Mouse (Mus musculus): ENCODE results near the gene Cd248. TPM values are rescaled to one million over a fixed set of nuclear protein-coding genes. Genes with fewer than 3 reads are reported as not detected.

Gene Cd248
- polyA plus RNA-seq (2011; ENCODE audit: insufficient read depth, insufficient read length, low read depth, missing spikeins), result 3.1 and 3.7 TPM in 2 replicates

DNA sequence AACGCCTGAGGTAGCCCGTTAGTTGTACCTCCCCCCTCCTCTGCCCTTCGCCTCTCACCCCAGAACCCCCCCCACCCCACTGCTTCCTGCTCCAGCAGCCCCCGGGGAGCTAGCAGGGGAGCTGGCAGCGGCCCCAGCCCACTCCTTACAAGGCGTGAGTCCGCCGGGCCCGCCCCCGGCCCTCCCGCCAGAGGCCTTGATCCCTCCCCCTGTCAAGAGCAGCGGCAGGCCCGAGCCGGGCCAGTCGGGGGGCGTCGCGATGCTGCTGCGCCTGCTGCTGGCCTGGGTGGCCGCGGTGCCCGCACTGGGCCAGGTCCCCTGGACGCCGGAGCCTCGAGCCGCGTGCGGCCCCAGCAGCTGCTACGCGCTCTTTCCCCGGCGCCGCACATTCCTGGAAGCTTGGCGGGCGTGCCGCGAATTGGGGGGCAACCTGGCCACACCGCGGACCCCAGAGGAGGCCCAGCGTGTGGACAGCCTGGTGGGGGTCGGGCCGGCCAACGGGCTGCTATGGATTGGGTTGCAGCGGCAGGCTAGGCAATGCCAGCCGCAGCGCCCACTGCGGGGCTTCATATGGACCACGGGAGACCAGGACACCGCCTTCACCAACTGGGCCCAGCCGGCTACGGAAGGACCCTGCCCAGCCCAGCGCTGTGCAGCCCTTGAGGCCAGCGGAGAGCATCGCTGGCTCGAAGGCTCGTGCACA, at the start of gene Cd248:
Gene Cd248, plus strand, starts transcription at position 212 of the 703 bp plus-strand sequence.
- Histone ChIP-seq H3K27me3 (ENCODE audit: control insufficient read depth, insufficient read depth, low read length, poor library complexity, severe bottlenecking) (no peaks in the 10 kb centered on the region), H3K9ac (ENCODE audit: low read depth, poor library complexity, severe bottlenecking) (peak within 1 kb of the TSS; percentile 33), H3K4me3 (ENCODE audit: low read depth, low read length) (peak within 1 kb of the TSS; percentile 39), H3K36me3 (ENCODE audit: control insufficient read depth, insufficient read depth, low read length, poor library complexity, severe bottlenecking) (no peaks in the 10 kb centered on the region), H3K4me1 (ENCODE audit: control insufficient read depth, insufficient read depth, low read length) (peaks cover 6% of the 10 kb centered on the region), H3K9me3 (replicated peaks; ENCODE audit: control insufficient read depth, insufficient read depth, low read length, poor library complexity, severe bottlenecking) (no peaks in the 10 kb centered on the region), H3K27ac (ENCODE audit: insufficient read depth, low read length) (no peak within 1 kb of the TSS)
- TF ChIP-seq POLR2A (IDR thresholded peaks at IDR 0.05; ENCODE audit: insufficient read depth, low read length) (no peak), EP300 (IDR thresholded peaks at IDR 0.05; ENCODE audit: insufficient read depth, low read depth, low read length) (no peak), CTCF (IDR thresholded peaks at IDR 0.05; ENCODE audit: low read depth, low read length) (no peak)

GRCm38 (mm10) chr19:5018191-5018590, 49.7 kb upstream of the Cd248 start:
- H3K27me3 ChIP-seq (ENCODE audit: control insufficient read depth, insufficient read depth, low read length, poor library complexity, severe bottlenecking), result no peaks in the 10 kb centered on the region
- no peaks in the 10 kb centered on the region for H3K36me3 ChIP-seq (ENCODE audit: control insufficient read depth, insufficient read depth, low read length, poor library complexity, severe bottlenecking)
- H3K9me3 ChIP-seq (replicated peaks; ENCODE audit: control insufficient read depth, insufficient read depth, low read length, poor library complexity, severe bottlenecking), result no peaks in the 10 kb centered on the region
- peaks cover 1% of the 10 kb centered on the region for H3K4me1 ChIP-seq (ENCODE audit: control insufficient read depth, insufficient read depth, low read length)
- TF ChIP-seq EP300 (IDR thresholded peaks at IDR 0.05; ENCODE audit: insufficient read depth, low read depth, low read length), result no peak
- no peak for TF ChIP-seq CTCF (IDR thresholded peaks at IDR 0.05; ENCODE audit: low read depth, low read length)
- no peak for TF ChIP-seq POLR2A (IDR thresholded peaks at IDR 0.05; ENCODE audit: insufficient read depth, low read length)
- H3K9ac ChIP-seq (ENCODE audit: low read depth, poor library complexity, severe bottlenecking), result peak overlapping the region; percentile 67
- 0 out of 2 replicates have a peak overlapping the region, but pooled peaks have one; percentile 32 for H3K27ac ChIP-seq (ENCODE audit: insufficient read depth, low read length)
- H3K4me3 ChIP-seq (ENCODE audit: low read depth, low read length), result no peak overlapping the region

- Histone ChIP-seq H3K4me1 (ENCODE audit: control insufficient read depth, insufficient read depth, low read length) (peaks cover 1% of the 10 kb centered on the region), H3K27me3 (ENCODE audit: control insufficient read depth, insufficient read depth, low read length, poor library complexity, severe bottlenecking) (no peaks in the 10 kb centered on the region), H3K27ac (ENCODE audit: insufficient read depth, low read length) (no peak overlapping the region), H3K36me3 (ENCODE audit: control insufficient read depth, insufficient read depth, low read length, poor library complexity, severe bottlenecking) (no peaks in the 10 kb centered on the region), H3K4me3 (ENCODE audit: low read depth, low read length) (no peak overlapping the region), H3K9ac (ENCODE audit: low read depth, poor library complexity, severe bottlenecking) (no peak overlapping the region), H3K9me3 (replicated peaks; ENCODE audit: control insufficient read depth, insufficient read depth, low read length, poor library complexity, severe bottlenecking) (no peaks in the 10 kb centered on the region)
- no peak for TF ChIP-seq EP300 (IDR thresholded peaks at IDR 0.05; ENCODE audit: insufficient read depth, low read depth, low read length)
Observed at GRCm38 (mm10) chr19:5021416-5021815, 46.5 kb upstream of the Cd248 start.

DNA sequence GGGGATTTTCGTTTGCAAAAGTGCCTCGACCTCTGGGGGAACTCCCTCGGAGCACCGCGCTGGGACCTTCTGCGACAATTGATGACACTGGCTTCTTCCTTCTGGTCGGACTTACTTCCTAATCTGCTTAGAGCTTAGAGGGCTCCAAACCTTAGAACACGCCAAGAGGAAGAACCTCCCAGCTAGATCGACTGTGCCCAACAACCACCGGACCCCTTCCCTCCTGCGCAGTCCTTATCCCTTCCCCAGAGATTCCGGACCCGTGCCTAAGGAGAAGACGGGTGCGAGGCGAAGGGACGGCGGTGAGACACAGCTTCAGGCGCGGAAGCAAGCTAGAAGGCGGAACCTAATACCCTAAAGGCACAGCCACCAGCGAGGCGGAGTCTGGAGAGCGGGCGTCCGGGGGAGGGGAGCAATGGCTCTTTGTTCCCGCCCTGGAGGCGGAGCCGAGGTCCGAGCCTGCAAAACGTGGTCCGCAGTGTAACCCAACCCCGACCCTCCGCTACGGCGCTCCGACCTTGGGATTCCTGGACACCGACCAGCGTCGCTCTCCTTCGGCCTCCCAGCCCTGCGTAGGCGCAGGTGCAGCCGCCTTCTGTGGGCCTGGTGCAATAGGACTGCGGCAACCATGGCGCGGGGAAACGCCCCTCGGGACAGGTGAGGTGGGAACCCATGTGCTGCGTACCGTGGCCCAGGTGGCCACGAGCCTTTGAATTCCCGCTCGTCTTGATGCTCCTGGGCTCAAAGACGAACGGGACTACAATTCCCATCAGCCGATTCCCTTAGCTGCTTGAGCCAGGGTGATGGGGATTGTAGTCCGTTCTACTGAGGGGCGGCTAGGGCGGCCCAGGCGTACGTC, 44.0 kb upstream of the Cd248 start, which contains the start of gene Slc29a2:
Gene Slc29a2, plus strand, starts transcription at position 240 of the 859 bp plus-strand sequence.
- Histone ChIP-seq H3K9ac (ENCODE audit: low read depth, poor library complexity, severe bottlenecking) (peak within 1 kb of the TSS; percentile 57), H3K4me1 (ENCODE audit: control insufficient read depth, insufficient read depth, low read length) (no peaks in the 10 kb centered on the region), H3K27ac (ENCODE audit: insufficient read depth, low read length) (peak within 1 kb of the TSS; percentile 9; the same call in 1 of the 2 replicates), H3K4me3 (ENCODE audit: low read depth, low read length) (peak within 1 kb of the TSS; percentile 84), H3K36me3 (ENCODE audit: control insufficient read depth, insufficient read depth, low read length, poor library complexity, severe bottlenecking) (peaks cover 13% of the 10 kb centered on the region), H3K27me3 (ENCODE audit: control insufficient read depth, insufficient read depth, low read length, poor library complexity, severe bottlenecking) (no peaks in the 10 kb centered on the region), H3K9me3 (replicated peaks; ENCODE audit: control insufficient read depth, insufficient read depth, low read length, poor library complexity, severe bottlenecking) (no peaks in the 10 kb centered on the region)
- TF ChIP-seq POLR2A (IDR thresholded peaks at IDR 0.05; ENCODE audit: insufficient read depth, low read length) (peak; percentile 25), CTCF (IDR thresholded peaks at IDR 0.05; ENCODE audit: low read depth, low read length) (no peak), EP300 (IDR thresholded peaks at IDR 0.05; ENCODE audit: insufficient read depth, low read depth, low read length) (no peak)

DNA sequence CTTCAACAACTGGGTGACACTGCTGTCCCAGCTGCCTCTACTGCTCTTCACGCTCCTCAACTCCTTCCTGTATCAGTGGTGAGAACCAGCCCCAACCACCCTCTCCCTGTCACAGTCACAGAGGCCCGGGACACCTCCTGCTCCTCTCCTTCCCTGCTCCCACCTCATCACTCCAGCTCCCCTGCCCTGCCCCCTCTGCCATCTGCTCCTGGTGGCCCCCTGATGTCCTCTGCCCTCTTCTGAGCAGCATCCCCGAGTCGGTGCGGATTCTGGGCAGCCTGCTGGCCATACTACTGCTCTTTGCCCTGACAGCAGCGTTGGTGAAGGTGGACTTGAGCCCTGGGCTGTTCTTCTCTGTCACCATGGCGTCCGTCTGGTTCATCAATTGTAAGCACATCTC, 41.8 kb upstream of the Cd248 start:
- Histone ChIP-seq H3K36me3 (ENCODE audit: control insufficient read depth, insufficient read depth, low read length, poor library complexity, severe bottlenecking) (peaks cover 24% of the 10 kb centered on the region), H3K9ac (ENCODE audit: low read depth, poor library complexity, severe bottlenecking) (no peak overlapping the region), H3K9me3 (replicated peaks; ENCODE audit: control insufficient read depth, insufficient read depth, low read length, poor library complexity, severe bottlenecking) (no peaks in the 10 kb centered on the region), H3K4me1 (ENCODE audit: control insufficient read depth, insufficient read depth, low read length) (no peaks in the 10 kb centered on the region), H3K27me3 (ENCODE audit: control insufficient read depth, insufficient read depth, low read length, poor library complexity, severe bottlenecking) (no peaks in the 10 kb centered on the region), H3K4me3 (ENCODE audit: low read depth, low read length) (no peak overlapping the region), H3K27ac (ENCODE audit: insufficient read depth, low read length) (no peak overlapping the region)
- TF ChIP-seq EP300 (IDR thresholded peaks at IDR 0.05; ENCODE audit: insufficient read depth, low read depth, low read length), result no peak
- TF ChIP-seq CTCF (IDR thresholded peaks at IDR 0.05; ENCODE audit: low read depth, low read length), result no peak
- no peak for TF ChIP-seq POLR2A (IDR thresholded peaks at IDR 0.05; ENCODE audit: insufficient read depth, low read length)

Measured in ES-Bruce4 (cell line).